Mouse (Mus musculus) lung, postnatal 0 days (tissue): ENCODE results near the gene Rpl13a.

ENCODE experiments used
- CTCF ChIP-seq: IDR thresholded peaks from 2 replicates; pipeline ENCODE4 v1.5.1; 2016; ENCODE audit warnings: antibody characterized with exemption, mild to moderate bottlenecking
- EP300 ChIP-seq: IDR thresholded peaks from 2 replicates; pipeline ENCODE4 v1.6.1; 2016; ENCODE audit warnings: antibody characterized with exemption, mild to moderate bottlenecking, control low read depth

- TF ChIP-seq CTCF, result no peak
- no peak for TF ChIP-seq EP300
Observed at GRCm38 (mm10) chr7:45144368-45145174, 16.0 kb upstream of the Rpl13a start.
